Mouse (Mus musculus): ENCODE data around the gene Ago1.

Gene Ago1

DNA sequence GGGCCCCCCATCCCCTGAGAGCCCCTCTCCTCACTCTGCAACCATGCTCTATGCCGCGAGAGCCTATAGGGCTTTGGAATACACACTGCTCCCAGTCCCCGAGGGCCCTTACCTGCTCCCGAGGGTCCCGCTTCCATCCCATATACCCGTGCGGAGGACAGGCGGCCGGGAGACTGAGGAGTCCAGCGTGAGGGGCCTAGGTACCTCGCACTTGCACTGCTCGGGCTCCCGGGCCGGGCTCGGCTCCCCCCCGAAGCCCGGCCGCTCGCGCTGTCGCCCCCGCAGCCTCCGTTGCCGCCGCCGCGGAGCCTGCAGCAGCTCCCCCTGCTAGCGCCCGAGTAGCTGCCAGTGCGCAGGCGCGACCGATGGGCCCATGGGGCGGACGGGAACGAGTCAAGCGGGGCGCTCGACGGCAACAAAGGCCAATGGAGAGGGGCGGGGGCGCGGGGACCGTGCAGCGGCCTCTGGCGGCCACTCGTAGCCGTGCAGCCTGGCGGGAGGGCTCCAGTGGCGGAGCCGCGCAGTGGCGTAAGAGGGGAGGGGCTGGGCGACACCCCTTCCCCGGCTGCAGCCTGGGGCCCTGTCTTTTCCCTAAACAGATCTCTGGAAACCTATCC, at the start of gene Ago1:
Gene Ago1, minus strand, starts transcription at position 299 of the 617 bp plus-strand sequence.
- DNase-seq (ENCODE audit: low spot score) = peak; percentile 93

DNA sequence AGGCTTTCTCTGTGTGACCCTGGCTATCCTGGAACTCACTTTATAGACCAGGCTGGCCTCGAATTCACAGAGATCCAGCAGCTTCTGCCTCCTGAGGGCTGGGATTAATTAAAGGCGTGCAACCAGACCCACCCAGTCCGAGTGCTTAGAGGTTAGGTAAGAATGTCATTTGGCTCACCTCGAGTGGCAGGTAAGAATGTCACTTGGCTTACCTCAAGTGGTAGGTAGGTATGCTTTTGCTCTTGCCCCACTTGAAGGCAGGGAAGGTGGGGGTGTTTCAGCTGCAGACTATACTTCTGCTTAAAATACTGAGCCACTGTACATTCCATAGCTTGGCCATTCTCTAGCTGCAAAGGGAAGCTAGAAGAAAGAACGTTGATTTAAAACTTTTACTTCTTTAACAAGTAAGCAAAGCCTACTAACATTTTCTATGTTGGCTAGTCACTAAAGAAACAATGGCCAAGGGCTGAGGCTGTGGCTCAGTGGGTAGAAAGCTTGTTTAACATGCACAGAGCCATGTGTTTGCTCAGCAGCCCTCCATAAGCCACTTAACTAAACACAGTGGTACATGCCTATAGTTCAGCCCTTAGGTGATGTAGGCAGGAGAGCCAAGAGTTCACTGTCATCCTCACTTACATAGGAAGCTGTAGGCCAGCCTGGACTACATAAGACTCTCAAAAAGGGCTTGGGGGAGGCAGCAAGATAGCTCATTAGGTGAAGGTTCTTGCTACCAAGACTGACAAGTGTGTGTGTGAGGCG, 44.1 kb upstream of the Ago1 start:
- DNase-seq (ENCODE audit: low spot score) = no peak

DNA sequence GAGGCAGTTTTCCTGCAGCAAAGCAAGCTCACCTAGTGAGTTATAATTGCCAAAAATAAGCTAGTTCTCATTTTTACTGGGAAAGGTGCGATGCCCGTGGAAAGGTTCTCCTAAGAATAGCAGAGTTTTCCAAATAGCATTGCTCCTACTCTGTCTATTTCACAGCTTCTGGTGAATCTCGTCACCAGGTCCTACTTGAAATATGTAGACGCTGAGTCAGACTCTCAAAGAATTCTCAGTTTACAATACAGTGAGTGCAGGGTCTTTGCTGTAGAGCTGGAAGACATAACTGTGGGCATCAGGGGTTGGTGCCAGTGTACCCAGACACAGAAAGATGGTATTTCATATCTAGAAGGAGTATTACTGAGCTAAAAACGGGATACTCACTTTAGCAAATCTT, 42.6 kb upstream of the Ago1 start:
- DNase-seq (ENCODE audit: low spot score) = no peak

DNA sequence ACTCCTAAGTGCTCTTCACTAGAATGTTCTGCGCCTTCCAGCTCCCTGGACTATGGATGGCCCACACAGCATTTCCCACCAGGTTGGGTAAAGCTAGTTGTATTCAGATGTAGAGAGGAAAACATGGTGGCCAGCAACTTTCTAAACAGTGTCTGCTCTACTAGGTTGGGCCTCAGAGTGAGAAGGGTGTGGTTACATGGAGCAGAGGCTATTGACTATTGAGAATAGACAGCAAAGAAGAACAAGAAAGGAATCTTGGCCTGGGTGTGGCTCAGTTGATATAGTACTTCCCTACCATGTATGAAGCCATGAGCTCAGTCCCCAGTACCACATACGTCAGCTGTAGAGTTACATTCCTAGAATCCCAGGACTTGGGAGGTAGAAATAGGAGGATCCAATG, 40.7 kb upstream of the Ago1 start:
- DNase-seq (ENCODE audit: low spot score) = no peak

DNA sequence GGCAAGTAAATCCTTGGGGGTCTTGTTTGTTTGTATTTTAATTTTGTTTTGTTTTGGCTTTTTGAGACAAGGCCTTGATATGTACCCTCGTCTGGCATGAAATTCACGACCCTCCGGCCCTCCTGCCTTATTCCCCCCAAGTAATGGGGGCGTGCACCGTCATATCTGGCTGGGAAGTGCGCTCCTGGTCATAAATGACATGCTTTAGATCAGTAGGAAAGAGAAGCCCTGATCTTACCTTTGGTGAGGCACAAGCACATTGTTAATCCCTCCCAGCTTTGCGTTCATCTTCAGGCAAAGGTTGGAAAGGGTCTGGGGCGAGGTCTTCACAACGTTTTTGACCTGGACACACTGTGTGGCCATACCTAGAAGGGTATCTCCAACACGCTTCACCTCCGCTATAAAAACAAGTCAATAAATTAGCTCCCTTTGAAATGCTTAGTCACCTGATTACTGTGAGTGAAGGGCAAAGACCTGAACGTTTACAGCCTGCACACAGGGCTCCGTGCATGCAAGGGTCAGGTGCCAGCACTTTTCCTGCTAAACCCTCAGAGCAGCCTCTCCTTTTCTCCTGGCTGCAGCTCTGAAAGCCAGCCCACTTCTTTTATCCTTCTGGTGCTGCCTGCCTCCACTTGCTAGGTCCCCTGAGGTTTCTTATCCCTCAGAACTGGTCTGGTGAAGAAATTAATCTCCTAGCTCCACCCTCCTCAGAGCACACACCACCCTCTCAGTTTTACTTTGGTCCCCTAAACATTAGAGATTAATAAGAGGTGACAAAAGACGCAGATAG, 39.9 kb upstream of the Ago1 start:
- no peak for DNase-seq (ENCODE audit: low spot score)

DNA sequence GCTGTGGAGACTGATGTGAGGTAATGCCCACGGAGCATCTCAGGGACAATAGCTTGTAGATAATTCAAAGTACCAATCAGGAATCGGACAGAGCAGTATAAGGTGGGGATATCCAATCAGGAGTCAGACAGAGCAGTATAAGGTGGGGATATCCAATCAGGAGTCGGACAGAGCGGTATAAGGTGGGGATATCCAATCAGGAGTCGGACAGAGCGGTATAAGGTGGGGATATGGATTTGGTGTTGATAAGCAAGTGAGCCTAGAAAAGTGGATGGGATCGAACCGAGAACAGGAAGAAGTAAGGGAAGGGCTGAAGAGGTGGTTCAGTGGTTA, 34.6 kb upstream of the Ago1 start:
- no peak for DNase-seq (ENCODE audit: low spot score)

DNA sequence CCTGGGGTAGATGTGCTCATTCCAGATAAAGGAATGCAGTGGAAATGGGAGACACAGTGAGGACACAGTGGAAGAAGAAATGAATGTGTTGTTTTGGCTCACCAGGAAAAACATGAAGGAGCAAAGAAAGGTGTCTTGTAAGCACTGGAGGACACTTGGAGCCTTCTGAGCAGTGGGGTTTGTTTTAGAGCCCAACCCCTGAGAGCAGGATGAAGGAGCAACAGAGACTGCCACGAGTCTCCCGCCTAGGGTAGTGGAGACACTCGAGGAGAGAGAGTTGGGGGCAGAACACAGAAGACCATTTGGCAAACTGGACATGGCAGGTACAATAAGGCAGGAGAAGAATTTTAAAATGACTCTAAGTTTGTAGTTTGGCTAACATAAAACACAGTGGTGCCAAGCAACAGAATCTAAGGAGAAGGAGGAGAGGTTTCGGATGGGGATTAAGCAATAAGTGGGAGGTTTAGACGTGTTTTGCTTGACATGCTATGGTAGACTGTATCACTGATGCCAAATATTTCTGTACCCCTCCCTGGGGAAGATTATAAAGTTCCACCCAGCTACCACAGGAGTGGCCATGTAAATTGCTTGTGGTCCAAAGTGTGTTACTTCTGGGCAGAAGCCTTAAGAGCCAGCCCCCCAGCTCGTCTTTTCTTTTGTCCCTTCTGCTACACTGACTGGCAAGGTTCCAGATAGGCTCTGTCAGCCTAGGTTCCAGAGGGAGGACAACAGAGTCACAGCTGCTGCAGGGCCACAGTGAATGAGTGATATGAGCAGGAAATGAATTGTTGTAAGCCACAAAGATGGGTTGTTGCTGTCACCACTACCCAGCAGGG, 34.0 kb upstream of the Ago1 start:
- no peak for DNase-seq (ENCODE audit: low spot score)

DNA sequence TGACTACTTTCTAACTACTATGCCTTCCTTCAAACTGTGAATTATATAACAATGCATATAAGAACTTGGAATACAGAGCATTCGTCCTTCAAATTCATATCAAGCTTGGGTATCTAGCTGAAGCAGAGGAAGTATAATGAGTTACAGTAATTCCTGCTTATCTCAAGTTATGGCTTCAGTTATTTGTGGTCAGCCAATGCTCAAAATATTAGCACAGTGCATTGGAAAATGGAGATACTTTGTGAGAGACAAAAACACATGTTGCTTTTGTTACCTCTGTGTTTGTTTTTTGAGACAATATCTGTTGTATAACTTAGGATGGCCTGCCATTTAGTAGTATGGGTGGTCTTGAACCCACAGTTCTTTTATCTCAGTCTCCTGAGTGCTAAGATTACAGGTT, 30.2 kb upstream of the Ago1 start:
- DNase-seq (ENCODE audit: low spot score) = no peak

DNA sequence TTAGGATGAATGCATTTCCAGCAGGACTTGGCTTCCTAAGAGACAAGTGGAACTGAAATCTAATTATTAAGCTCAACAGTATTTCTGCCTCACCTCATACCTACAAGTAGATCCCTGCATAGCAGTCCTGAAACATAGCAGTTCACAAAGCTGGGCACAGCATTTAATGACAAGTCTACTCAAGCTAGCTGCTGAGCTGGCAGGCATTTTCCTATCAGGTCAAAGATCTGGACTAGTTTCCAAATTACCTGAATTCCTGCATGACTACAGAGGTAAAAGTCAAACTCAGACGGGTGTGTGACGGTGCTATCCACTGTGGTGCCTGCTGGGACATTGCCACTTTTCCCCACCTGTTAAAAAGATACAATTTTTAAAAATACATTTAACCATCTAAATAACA, 28.6 kb upstream of the Ago1 start:
- no peak for DNase-seq (ENCODE audit: low spot score)

DNA sequence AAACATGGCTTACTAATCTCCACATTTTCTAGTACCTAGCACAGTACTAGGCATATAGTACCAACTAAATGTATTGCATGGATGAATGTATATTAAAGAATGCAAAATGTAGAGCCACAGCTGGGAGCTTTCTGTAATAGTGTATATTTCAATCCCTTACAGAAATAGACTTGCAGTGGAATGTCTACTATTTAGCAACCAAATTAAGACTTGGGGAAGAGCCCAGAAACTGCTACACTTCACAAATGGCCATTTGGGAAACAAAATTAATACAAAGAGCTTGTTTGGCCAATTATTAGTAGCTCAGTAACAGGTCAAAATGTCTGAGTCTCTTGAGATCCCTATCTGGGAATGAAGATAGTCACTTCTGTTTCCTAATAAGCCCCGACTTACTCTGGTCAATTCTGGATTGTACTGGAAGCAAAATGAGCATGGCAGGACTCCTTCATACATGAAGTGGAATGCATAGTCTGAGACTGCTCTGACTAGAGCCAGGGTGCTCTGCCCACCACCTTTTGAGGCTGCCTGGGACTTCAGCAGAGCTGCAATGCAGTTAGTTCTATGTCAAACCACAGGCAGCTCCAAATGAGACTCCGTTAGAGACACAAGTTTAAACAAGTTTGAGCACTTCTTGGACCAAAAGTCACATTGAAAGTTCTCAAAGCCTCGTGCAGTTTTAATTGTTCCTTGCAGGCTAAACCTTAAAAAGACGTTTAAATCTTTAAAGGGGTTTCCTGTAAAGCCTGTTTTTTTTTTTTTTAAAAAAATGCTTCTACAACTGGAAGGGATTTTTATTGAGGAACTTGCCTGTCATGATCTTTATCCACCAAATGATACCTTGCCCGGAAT, 27.8 kb upstream of the Ago1 start:
- DNase-seq (ENCODE audit: low spot score) = no peak

DNA sequence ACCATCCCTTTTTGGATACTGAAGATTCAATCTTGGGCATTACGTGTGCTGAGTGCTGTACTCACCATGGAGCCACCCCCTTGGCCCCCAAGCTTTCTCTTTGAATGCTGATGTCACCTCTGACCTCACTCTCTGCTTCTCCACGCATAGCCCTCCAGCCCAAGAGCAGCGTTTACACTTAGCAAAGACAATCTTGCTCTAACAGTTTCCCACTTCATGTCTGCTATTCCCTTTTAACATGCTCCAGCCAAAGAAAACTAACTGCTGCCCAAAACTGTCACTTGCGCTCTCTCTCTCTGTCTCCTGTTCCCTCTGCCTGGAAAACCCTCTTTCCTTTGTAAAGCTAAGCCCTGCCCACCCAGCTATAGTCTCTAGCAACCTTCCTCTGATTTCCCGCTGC, 27.1 kb upstream of the Ago1 start:
- DNase-seq (ENCODE audit: low spot score) = no peak

DNA sequence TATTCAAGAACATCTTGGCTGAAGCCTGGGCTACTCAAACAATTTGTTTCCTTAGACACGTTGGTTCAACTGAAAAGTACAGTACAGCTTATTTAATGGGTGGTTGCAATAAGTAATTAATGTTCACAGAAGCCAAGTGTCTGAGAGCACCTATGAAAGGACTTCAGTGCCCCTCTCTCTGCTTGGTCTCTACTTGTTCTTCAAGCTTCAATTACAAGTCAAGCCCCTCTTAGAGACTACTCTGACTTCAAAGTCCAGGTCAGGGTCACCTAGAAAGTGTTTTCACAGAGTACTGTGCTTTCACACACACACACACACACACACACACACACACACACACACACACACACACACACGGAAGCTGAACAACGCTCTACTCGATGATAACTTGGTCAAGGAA, 25.0 kb upstream of the Ago1 start:
- no peak for DNase-seq (ENCODE audit: low spot score)

DNA sequence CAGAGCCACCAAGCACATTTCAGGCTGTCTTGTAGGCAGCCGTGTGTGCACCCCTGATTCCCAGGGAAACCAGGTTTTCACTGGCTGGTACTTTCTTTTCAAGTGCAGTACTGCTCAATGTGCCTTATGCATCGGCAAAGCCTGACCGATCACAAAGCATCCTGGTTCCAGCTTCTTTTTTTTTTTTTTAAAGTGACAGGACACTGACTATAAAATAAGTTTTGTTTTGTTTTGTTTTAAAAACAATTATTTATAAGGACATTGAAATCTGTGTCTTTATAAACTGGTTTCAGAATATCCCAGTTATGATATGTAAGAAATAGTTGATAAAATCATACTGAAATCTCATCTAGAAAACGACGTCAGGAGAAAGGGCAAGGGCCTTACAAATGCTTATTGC, 23.6 kb upstream of the Ago1 start:
- DNase-seq (ENCODE audit: low spot score) = no peak

DNA sequence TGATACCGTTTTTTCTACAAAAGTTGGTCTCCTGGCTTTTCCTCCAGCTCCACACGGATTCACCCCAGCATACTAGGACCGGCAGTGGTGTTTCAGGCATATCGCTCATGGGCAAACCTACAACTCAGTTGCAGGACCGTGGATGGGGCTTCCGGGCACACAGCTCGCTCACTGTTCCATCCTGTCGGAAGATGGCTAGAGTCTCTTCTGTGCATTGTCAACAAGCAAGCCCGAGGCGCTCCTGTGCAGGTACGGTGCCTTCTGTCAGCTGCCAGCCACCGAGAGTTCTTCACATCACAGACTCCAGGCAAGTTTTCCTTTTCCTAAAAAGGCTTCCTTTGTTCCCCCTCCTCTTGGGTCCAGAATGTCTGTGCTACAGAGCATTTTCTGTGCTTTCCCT, 22.3 kb upstream of the Ago1 start:
- DNase-seq (ENCODE audit: low spot score) = no peak

DNA sequence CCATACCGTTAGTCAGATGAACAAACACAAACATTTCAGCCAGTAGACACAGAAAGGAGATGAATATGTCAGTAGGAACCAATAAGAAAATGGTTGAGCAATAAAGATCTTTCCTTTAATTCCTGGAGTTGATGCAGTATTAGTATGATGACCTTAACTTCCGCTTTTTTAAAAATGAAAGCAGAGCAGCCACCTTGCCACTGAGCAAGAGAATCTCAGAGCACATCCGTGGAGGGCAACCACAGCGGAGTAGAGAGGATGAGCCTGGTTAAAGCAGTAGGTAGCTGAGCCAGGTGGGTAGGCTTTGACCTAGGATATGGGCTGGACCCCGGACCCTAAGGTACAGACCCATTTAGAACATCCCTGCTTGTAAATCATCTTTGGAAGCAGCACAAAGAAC, 21.4 kb upstream of the Ago1 start:
- no peak for DNase-seq (ENCODE audit: low spot score)

DNA sequence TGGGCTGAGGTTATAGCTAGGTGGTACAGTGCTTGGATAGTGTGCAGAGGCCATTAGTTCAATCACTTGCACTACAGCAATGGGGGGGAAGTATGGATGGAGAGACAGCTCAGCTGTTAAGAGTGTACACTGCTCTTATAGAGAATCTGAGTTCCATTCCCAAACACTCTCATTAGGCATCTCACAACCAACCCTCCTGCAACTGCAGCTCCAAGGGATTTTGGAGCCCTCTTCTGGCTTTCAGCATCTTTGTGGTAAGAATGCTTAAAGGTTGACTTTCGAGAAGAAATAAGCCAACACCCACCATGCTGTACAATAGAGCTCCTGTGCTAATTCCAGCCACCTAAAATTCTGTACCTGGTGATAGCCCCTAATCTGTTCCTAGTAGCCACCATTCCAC, 17.8 kb upstream of the Ago1 start:
- DNase-seq (ENCODE audit: low spot score) = no peak

DNA sequence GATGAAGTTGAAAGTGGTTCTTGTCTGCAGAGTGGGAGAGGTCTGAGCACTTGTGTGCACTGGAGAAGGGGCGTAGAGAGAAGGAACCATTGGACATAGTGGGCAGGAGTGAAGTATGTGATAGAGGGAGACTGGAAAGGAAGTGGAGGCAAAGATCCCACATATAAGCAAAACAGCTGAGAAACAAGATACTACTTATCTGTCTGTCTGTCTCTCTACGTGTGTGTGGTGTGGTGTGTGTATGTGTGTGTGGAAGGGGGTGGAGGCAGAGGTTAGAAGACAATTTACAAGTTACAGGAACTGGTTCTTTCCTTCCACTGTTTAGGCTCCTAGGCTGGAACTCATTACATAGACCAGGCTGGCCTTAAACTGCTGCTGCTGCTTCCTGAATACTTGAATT, 16.7 kb upstream of the Ago1 start:
- DNase-seq (ENCODE audit: low spot score) = no peak

DNA sequence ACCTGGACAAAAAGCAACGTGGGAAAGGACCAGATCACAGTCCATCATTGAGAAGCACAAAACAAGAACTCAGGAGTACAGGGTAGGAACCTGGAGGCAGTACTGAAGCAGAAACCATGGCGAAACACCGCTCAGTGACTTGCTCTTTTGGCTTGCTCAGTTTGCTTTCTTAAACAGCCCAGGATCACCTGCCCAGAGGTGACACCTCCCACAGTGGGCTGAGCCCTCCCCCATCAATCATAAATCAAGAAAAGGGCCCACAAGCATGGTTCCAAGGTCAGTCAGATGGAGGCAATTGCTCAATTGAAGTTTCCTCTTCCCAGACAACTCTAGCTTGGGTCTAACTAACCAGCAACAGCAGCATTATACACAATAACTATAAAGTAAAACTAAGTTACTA, 15.5 kb upstream of the Ago1 start:
- DNase-seq (ENCODE audit: low spot score) = no peak

DNA sequence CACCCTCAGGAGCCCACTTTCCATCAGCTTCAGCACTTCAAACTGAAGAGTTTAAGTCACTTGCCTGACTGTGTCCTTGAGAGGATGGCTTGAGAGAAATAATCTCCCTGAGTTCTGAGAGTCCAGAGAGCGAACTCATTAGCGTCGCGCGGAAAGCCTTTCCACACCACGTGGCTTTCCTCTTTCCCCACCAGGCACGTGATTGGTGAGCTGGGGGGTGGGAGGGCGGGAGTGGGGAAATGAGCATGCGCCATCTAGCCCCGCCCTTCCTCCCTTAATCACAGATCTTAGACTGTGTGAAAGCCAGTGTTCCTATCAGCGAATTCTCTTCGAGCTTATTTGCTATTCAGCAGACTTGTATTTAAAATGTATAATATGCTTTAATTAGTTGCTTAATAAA, 14.6 kb upstream of the Ago1 start:
- no peak for DNase-seq (ENCODE audit: low spot score)

DNA sequence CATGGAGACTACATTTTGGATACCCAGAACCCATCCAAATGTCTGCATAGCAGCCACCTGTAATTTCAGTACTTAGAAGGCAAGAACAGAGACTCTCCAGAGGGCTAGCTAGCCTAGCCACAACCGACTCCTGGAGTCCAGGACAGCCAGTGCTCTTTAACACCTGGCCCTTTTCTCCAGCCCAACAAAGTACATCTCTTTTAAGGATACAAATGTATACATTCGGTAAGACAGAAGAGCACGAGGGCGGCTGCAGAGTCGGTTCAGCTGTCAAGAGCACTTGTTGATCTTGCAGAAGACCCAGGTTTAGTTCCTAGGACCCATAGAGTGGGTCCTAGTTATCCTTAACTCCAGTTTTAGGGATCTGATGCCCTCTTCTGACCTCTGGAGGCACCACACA, 13.1 kb upstream of the Ago1 start:
- DNase-seq (ENCODE audit: low spot score) = no peak

DNA sequence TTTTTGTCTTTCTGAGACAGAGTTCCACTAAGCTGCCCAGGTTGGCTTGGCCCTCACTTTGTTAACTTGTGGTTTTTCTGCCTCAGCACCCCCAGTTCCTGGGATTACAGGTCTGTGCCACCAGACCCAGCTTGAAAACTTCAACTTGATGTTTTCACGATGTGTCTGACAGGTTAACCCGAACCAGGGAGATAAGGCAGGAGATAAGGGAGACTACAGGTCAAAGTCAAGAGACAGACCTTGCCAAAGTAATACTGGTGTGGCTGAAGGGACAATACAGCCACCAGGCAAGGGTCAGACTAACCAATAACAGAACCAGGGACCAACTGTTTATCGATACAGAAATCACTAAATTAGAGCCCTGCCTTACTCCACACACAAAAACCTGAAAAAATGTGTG, 11.9 kb upstream of the Ago1 start:
- no peak for DNase-seq (ENCODE audit: low spot score)

DNA sequence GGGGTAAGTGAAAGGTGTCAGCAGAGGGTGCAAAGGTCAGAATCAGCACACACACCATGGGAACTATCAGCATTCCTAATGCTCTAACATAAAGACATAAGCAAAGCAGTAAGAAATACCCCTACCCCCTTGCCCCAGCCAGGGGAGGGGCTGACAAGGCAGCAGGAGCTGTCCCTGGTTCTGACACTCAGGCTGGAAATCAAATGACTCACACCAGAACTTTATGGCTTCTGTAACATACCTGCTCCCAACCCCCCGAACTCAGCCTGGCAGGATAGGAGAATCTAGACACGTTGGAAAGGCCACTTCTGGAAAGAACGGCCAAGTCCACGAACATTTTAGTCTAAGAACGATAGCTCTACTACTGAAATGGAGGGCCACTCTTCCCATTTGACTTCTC, 4.6 kb upstream of the Ago1 start:
- no peak for DNase-seq (ENCODE audit: low spot score)

Data from ovary, postnatal 14 days (tissue).